Mouse (Mus musculus): Measurements from ENCODE around the gene Slc39a11.

Gene Slc39a11

GRCm38 (mm10) chr11:113631862-113632261, 18.0 kb downstream of the Slc39a11 start:
- no peak for DNase-seq (ENCODE audit: low read depth)

- DNase-seq (ENCODE audit: low read depth) = no peak
These were observed 18.6 kb downstream of the Slc39a11 start for GRCm38 (mm10) chr11:113631302-113631701.

GRCm38 (mm10) chr11:113630642-113631041, 19.2 kb downstream of the Slc39a11 start:
- DNase-seq (ENCODE audit: low read depth) = no peak

GRCm38 (mm10) chr11:113627785-113628184, 22.1 kb downstream of the Slc39a11 start:
- no peak for DNase-seq (ENCODE audit: low read depth)

GRCm38 (mm10) chr11:113625437-113625836, 24.4 kb downstream of the Slc39a11 start:
- no peak for DNase-seq (ENCODE audit: low read depth)

- DNase-seq (ENCODE audit: low read depth) = no peak
These were observed 27.9 kb downstream of the Slc39a11 start for GRCm38 (mm10) chr11:113622028-113622427.

- no peak for DNase-seq (ENCODE audit: low read depth)
These were observed 28.9 kb downstream of the Slc39a11 start for GRCm38 (mm10) chr11:113621001-113621400.

- DNase-seq (ENCODE audit: low read depth) = no peak
These were observed 30.3 kb downstream of the Slc39a11 start for GRCm38 (mm10) chr11:113619420-113620080.

- no peak for DNase-seq (ENCODE audit: low read depth)
These were observed 31.0 kb downstream of the Slc39a11 start, which contains the start of gene Sstr2 for GRCm38 (mm10) chr11:113618672-113619419. Gene Sstr2, plus strand, starts transcription at chr11:113619342.

- DNase-seq (ENCODE audit: low read depth) = no peak
These were observed 31.6 kb downstream of the Slc39a11 start for GRCm38 (mm10) chr11:113618303-113618671.

- peak; percentile 76 for DNase-seq (ENCODE audit: low read depth)
These were observed 32.6 kb downstream of the Slc39a11 start for GRCm38 (mm10) chr11:113617132-113617911.

GRCm38 (mm10) chr11:113614476-113614875, 35.4 kb downstream of the Slc39a11 start:
- DNase-seq (ENCODE audit: low read depth) = no peak

- no peak for DNase-seq (ENCODE audit: low read depth)
These were observed 37.9 kb downstream of the Slc39a11 start for GRCm38 (mm10) chr11:113611664-113612611.

- DNase-seq (ENCODE audit: low read depth) = no peak
These were observed 38.7 kb downstream of the Slc39a11 start for GRCm38 (mm10) chr11:113611112-113611646.

- DNase-seq (ENCODE audit: low read depth) = no peak
These were observed 39.6 kb downstream of the Slc39a11 start for GRCm38 (mm10) chr11:113610266-113610665.

- no peak for DNase-seq (ENCODE audit: low read depth)
These were observed 40.3 kb downstream of the Slc39a11 start for GRCm38 (mm10) chr11:113609581-113609980.

- DNase-seq (ENCODE audit: low read depth) = no peak
These were observed 42.3 kb downstream of the Slc39a11 start for GRCm38 (mm10) chr11:113607556-113607955.

- no peak for DNase-seq (ENCODE audit: low read depth)
These were observed 48.1 kb downstream of the Slc39a11 start for GRCm38 (mm10) chr11:113601616-113602343.

GRCm38 (mm10) chr11:113600526-113601245, 49.2 kb downstream of the Slc39a11 start:
- no peak for DNase-seq (ENCODE audit: low read depth)

GRCm38 (mm10) chr11:113597632-113598031, 52.2 kb downstream of the Slc39a11 start:
- no peak for DNase-seq (ENCODE audit: low read depth)
